Comparison of ENCODE assay signal across 8 mouse cellular contexts in the genomic region with DNA sequence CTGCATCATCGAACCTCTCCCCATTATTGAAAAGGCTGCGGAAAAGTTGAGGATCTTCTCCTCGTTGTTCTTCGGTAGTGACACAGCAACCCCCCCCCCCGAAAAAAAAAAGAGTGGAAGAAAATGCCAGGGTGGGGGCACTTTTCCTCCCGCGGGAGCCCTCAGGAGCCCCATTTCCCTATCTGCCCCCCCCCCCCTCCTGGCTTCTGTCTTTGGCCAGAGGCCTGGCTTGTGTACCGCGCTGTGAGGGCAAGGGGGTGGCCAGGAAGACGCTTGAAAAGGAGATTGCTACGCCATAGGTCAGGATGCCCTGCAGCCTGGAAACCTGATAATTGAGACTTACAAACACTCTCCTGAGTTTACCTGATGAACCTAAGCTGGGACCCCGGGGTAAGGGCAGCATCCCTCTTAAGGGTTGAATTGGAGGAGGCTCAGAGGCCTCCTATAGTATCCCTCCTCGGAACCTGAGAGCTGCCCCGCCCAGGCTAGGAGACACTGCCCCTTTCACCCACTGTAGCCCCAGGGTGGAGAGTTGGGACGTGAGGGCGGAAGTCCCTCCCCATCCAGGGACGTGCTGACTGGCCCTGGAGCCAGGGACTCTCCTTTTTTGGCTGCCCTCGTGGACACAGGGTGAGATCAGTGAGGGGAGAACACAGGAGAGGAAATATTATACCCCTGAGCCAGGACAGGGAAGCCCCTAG. TPM values are rescaled to one million over a fixed set of nuclear protein-coding genes. Genes with fewer than 3 reads are reported as not detected.
A peak's percentile ranks its signal among the peaks of the same experiment; 100 is the strongest.
DNase-seq lines count a peak whose midpoint lies in the region; ATAC-seq and TF ChIP-seq lines count a peak whose summit lies in the region.

A gene (minus strand): TSS at position 417 of the 701 bp plus-strand sequence.

- TF ChIP-seq EP300 in CH12.LX (IDR thresholded peaks at IDR 0.05; ENCODE audit: low read length), result no peak

- dilution Hi-C loops in CH12.LX (cut with MboI; ENCODE audit: extremely low pct_ligation_motif_present, extremely low pct_unique_long_range_greater_than_20kb, low sequenced_read_pairs), result no loop called here

- TF ChIP-seq RAD21 in CH12.LX (IDR thresholded peaks at IDR 0.05; ENCODE audit: low read depth, low read length), result no peak

- peaks cover 11 to 28% of the 10 kb centered on the region in 2 experiments for H3K4me1 ChIP-seq in CH12.LX (ENCODE audit: control insufficient read depth in 1 of 2, insufficient read depth in 2 of 2)
- H3K4me1 ChIP-seq in embryonic facial prominence, embryonic 14.5 days (ENCODE audit: control insufficient read depth, insufficient read depth, low read length), result peaks cover 22% of the 10 kb centered on the region
- peaks cover 25% of the 10 kb centered on the region for H3K4me1 ChIP-seq in heart, embryonic 11.5 days (ENCODE audit: control insufficient read depth, insufficient read depth, low read length)
- H3K4me1 ChIP-seq in kidney, embryonic 14.5 days (ENCODE audit: control insufficient read depth, insufficient read depth, low read length), result peaks cover 24% of the 10 kb centered on the region
- peaks cover 69% of the 10 kb centered on the region for H3K4me1 ChIP-seq in liver, embryonic 12.5 days

- H3ac ChIP-seq in myocyte (ENCODE audit: control insufficient read depth, insufficient read length), result peak within 1 kb of the TSS; percentile 75

- H3K27me3 ChIP-seq in CH12.LX (replicated peaks) (no peaks in the 10 kb centered on the region), myocyte (ENCODE audit: control insufficient read depth, insufficient read depth, insufficient read length) (no peaks in the 10 kb centered on the region)
- H3K27me3 ChIP-seq in embryonic facial prominence, embryonic 14.5 days (replicated peaks; ENCODE audit: control insufficient read depth, insufficient read depth, low read length), result no peaks in the 10 kb centered on the region
- H3K27me3 ChIP-seq in heart, embryonic 11.5 days (ENCODE audit: control insufficient read depth, insufficient read depth, low read length), result no peaks in the 10 kb centered on the region
- H3K27me3 ChIP-seq in kidney, embryonic 14.5 days (ENCODE audit: control insufficient read depth, insufficient read depth, low read length), result no peaks in the 10 kb centered on the region
- no peaks in the 10 kb centered on the region for H3K27me3 ChIP-seq in liver, embryonic 12.5 days (replicated peaks)

- H3K4me2 ChIP-seq in CH12.LX (ENCODE audit: insufficient read depth, low read depth, poor library complexity, severe bottlenecking) (peak within 1 kb of the TSS; percentile 81), myocyte (ENCODE audit: low read depth) (peak within 1 kb of the TSS; percentile 93)
- H3K4me2 ChIP-seq in embryonic facial prominence, embryonic 14.5 days (ENCODE audit: low read depth, low read length), result peak within 1 kb of the TSS; percentile 94
- peak within 1 kb of the TSS; percentile 94 for H3K4me2 ChIP-seq in heart, embryonic 11.5 days
- H3K4me2 ChIP-seq in kidney, embryonic 14.5 days (replicated peaks; ENCODE audit: low read depth, low read length), result peak within 1 kb of the TSS; percentile 54
- H3K4me2 ChIP-seq in liver, embryonic 12.5 days, result peak within 1 kb of the TSS; percentile 82

- no peaks in the 10 kb centered on the region for H3K9me3 ChIP-seq in CH12.LX (replicated peaks; ENCODE audit: low read length)
- H3K9me3 ChIP-seq in embryonic facial prominence, embryonic 14.5 days (ENCODE audit: control insufficient read depth, low read length), result no peaks in the 10 kb centered on the region
- H3K9me3 ChIP-seq in heart, embryonic 11.5 days (replicated peaks; ENCODE audit: control insufficient read depth, low read length), result no peaks in the 10 kb centered on the region
- no peaks in the 10 kb centered on the region for H3K9me3 ChIP-seq in kidney, embryonic 14.5 days (ENCODE audit: control insufficient read depth, low read length)
- H3K9me3 ChIP-seq in liver, embryonic 12.5 days (replicated peaks), result no peaks in the 10 kb centered on the region

- peak; percentile 74; the same call in 1 of the 2 replicates for TF ChIP-seq POLR2A in CH12.LX (IDR thresholded peaks at IDR 0.05; ENCODE audit: low read depth, low read length)
- TF ChIP-seq POLR2A in myocyte (IDR thresholded peaks at IDR 0.05; ENCODE audit: insufficient read length, low read depth), result peak; percentile 62

- WGBS in embryonic facial prominence, embryonic 14.5 days, result 0% methylated on average over 13 of the region's 18 CpGs
- under 1% methylated on average over 18 of the region's 18 CpGs for WGBS in heart, embryonic 11.5 days (ENCODE audit: insufficient replicate concordance)
- WGBS in kidney, embryonic 14.5 days, result 0% methylated on average over 18 of the region's 18 CpGs
- WGBS in liver, embryonic 12.5 days (ENCODE audit: insufficient replicate concordance), result under 1% methylated on average over 18 of the region's 18 CpGs

- in situ Hi-C loops in CH12.LX (cut with MboI; ENCODE audit: low pct_ligation_motif_present, low pct_unique_long_range_greater_than_20kb, low sequenced_read_pairs), result no loop called here

- peak within 1 kb of the TSS; percentile 83 for H3K27ac ChIP-seq in CH12.LX (ENCODE audit: insufficient read depth, low read depth)
- H3K27ac ChIP-seq in embryonic facial prominence, embryonic 14.5 days (replicated peaks; ENCODE audit: low read depth, low read length), result peak within 1 kb of the TSS; percentile 95
- peak within 1 kb of the TSS; percentile 98 for H3K27ac ChIP-seq in heart, embryonic 11.5 days (ENCODE audit: low read depth, low read length)
- peak within 1 kb of the TSS; percentile 83 for H3K27ac ChIP-seq in kidney, embryonic 14.5 days (ENCODE audit: low read depth, low read length)
- peak within 1 kb of the TSS; percentile 89 for H3K27ac ChIP-seq in liver, embryonic 12.5 days

- peaks cover 59 to 71% of the 10 kb centered on the region in 2 experiments for H3K36me3 ChIP-seq in CH12.LX (replicated peaks in 1 of 2; ENCODE audit: control insufficient read depth in 1 of 2, insufficient read depth in 1 of 2, low read length in 1 of 2)
- H3K36me3 ChIP-seq in embryonic facial prominence, embryonic 14.5 days (ENCODE audit: control insufficient read depth, insufficient read depth, low read length), result peaks cover 68% of the 10 kb centered on the region
- peaks cover 36% of the 10 kb centered on the region for H3K36me3 ChIP-seq in heart, embryonic 11.5 days (ENCODE audit: control insufficient read depth, insufficient read depth, low read length)
- peaks cover 65% of the 10 kb centered on the region for H3K36me3 ChIP-seq in kidney, embryonic 14.5 days (ENCODE audit: control insufficient read depth, insufficient read depth, low read length)
- H3K36me3 ChIP-seq in liver, embryonic 12.5 days, result peaks cover 77% of the 10 kb centered on the region
- peaks cover 5% of the 10 kb centered on the region for H3K36me3 ChIP-seq in myocyte (ENCODE audit: control insufficient read depth, insufficient read depth)

- peak within 1 kb of the TSS; percentile 75 to 100 (median 87) for H3K4me3 ChIP-seq in CH12.LX (replicated peaks in 1 of 3; ENCODE audit: low read depth in 2 of 3, low read length in 2 of 3, poor library complexity in 1 of 3)
- peak within 1 kb of the TSS; percentile 70 for H3K4me3 ChIP-seq in embryonic facial prominence, embryonic 14.5 days (ENCODE audit: low read depth, low read length)
- H3K4me3 ChIP-seq in heart, embryonic 11.5 days (ENCODE audit: low read depth, low read length), result peak within 1 kb of the TSS; percentile 95
- peak within 1 kb of the TSS; percentile 74 for H3K4me3 ChIP-seq in kidney, embryonic 14.5 days (ENCODE audit: low read length)
- H3K4me3 ChIP-seq in liver, embryonic 12.5 days, result peak within 1 kb of the TSS; percentile 68
- peak within 1 kb of the TSS; percentile 98 for H3K4me3 ChIP-seq in myocyte

- peak; percentile 64 for ATAC-seq in embryonic facial prominence, embryonic 14.5 days (ENCODE audit: low read depth)
- peak; percentile 77 for ATAC-seq in heart, embryonic 11.5 days (replicated peaks; ENCODE audit: insufficient number of reproducible peaks, low FRiP score, low TSS enrichment)
- peak; percentile 67 for ATAC-seq in kidney, embryonic 14.5 days (ENCODE audit: low FRiP score, low TSS enrichment)
- ATAC-seq in liver, embryonic 12.5 days, result peak; percentile 53

- peak; percentile 81 for DNase-seq in CH12.LX (ENCODE audit: extremely low read depth)
- peak; percentile 93 for DNase-seq in adrenal gland, postnatal 10 days
- DNase-seq in embryonic facial prominence, embryonic 14.5 days (ENCODE audit: low spot score), result peak; percentile 91
- peak; percentile 80 to 90 for DNase-seq in urinary bladder, postnatal 36 days (ENCODE audit: low spot score in 2 of 2)

- H3K79me2 ChIP-seq in CH12.LX (replicated peaks; ENCODE audit: control insufficient read depth, extremely low read depth, insufficient read depth, poor library complexity, severe bottlenecking) (peaks cover 21% of the 10 kb centered on the region), myocyte (ENCODE audit: control insufficient read depth, insufficient read depth) (peaks cover 24% of the 10 kb centered on the region)

- H3K9ac ChIP-seq in CH12.LX (ENCODE audit: insufficient read depth, low read depth), result peak within 1 kb of the TSS; percentile 90
- H3K9ac ChIP-seq in embryonic facial prominence, embryonic 14.5 days (ENCODE audit: low read depth, low read length), result peak within 1 kb of the TSS; percentile 95
- peak within 1 kb of the TSS; percentile 100 for H3K9ac ChIP-seq in heart, embryonic 11.5 days (ENCODE audit: low read depth, low read length)
- H3K9ac ChIP-seq in kidney, embryonic 14.5 days (ENCODE audit: low read depth, low read length), result peak within 1 kb of the TSS; percentile 89
- H3K9ac ChIP-seq in liver, embryonic 12.5 days, result peak within 1 kb of the TSS; percentile 79

- no peak for TF ChIP-seq CTCF in CH12.LX (conservative IDR thresholded peaks at IDR 0.05 in 1 of 2, IDR thresholded peaks at IDR 0.05 in 1 of 2; ENCODE audit: low read depth in 2 of 2, low read length in 2 of 2)

TF ChIP-seq in CH12.LX, 34 proteins besides CTCF, POLR2A, EP300 and RAD21 (continues in another document):
- TF ChIP-seq GABPA (IDR thresholded peaks at IDR 0.05; ENCODE audit: insufficient replicate concordance, low read depth, low read length) (no peak), HCFC1 (IDR thresholded peaks at IDR 0.05; ENCODE audit: low read depth, low read length) (peak; percentile 56; the same call in 1 of the 2 replicates)

TF ChIP-seq in myocyte, 11 proteins besides CTCF, POLR2A, EP300 and RAD21 (continues in another document):
- TF ChIP-seq TCF3 (IDR thresholded peaks at IDR 0.05; ENCODE audit: insufficient read length, low read depth) (no peak), POLR2AphosphoS2 (IDR thresholded peaks at IDR 0.05; ENCODE audit: insufficient read length, low read depth) (peak; percentile 78)

RNA-seq across cellular contexts. Expression of the gene that starts here (rescaled TPM):
- total RNA-seq in CH12.LX (2012; rRNA removed) (2,085 and 2,925 TPM in 2 replicates), CH12.LX (2014; rRNA removed) (1,576 and 2,268 TPM in 2 replicates)
- polyA plus RNA-seq in CH12.LX (2012; ENCODE audit: insufficient read length, low read depth) (2,269 and 2,654 TPM in 2 replicates), myocyte (2012; fragmentation: generic; extraction: Trizol) (9,871 TPM)
- 1,000 to 10,000 TPM; 1,844 to 1,863 TPM for total RNA-seq in adrenal gland, postnatal 10 days (2021)
- polyA plus RNA-seq in embryonic facial prominence, embryonic 14.5 days (2014; fragmentation: Nextera tagmentation; extraction: Ambion mirVana), result 1,831 and 1,850 TPM in 2 replicates
- 4,443 and 4,472 TPM in 2 replicates for polyA plus RNA-seq in heart, embryonic 11.5 days (2014; fragmentation: Nextera tagmentation; extraction: Ambion mirVana)
- polyA plus RNA-seq in kidney, embryonic 14.5 days (2014; fragmentation: Nextera tagmentation; extraction: Ambion mirVana), result 2,196 and 2,293 TPM in 2 replicates
- 1,499 and 1,575 TPM in 2 replicates for polyA plus RNA-seq in liver, embryonic 12.5 days (2016; fragmentation: Nextera tagmentation; extraction: Ambion mirVana)

Comparison
In these comparisons a context has a peak if more than half of its experiments do, and no peak if none do; other contexts are left out.
1. Peak in every context shown above with its lines: DNase-seq, ATAC-seq, H3K4me3 ChIP-seq and H3K27ac ChIP-seq.